ENCODE assay signal across 33 mouse cellular contexts in the genomic region with DNA sequence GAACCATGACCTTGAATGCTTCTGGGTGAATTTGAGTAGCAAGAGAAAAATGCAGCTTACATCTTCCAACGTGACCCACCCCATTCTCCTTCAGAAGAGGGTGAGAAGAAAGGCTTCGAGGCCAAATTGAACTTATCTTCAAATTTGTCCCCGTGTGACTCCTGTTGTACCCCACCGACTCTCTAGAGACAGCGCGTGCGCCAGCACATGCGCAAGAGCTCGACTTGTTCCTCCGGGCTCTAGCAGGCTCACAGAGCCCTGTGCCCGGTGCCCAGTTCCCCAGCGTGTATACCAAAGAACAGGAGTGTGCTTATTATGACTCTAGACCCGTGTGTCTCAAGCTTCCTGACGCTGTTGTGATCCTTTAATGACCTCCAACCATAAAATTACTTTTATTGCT. TPM values are rescaled to one million over a fixed set of nuclear protein-coding genes. Genes with fewer than 3 reads are reported as not detected.
A peak's percentile ranks its signal among the peaks of the same experiment; 100 is the strongest.
DNase-seq lines count a peak whose midpoint lies in the region; ATAC-seq lines count a peak whose summit lies in the region.
"Had no signal": no experiment of that assay in that cellular context is flagged by ENCODE, and none has a peak within 500 bp of the region (broad histone marks: within the 10 kb centered on the region; RNA-seq: fewer than 3 reads in every experiment).

No protein-coding gene starts in this region.

- no peak overlapping the region for H3K27ac ChIP-seq in heart, embryonic 12.5 days (ENCODE audit: poor library complexity, severe bottlenecking)
- peak overlapping the region; percentile 75; the same call in 1 of the 2 replicates for H3K27ac ChIP-seq in heart, embryonic 10.5 days
- no peak overlapping the region for H3K27ac ChIP-seq in kidney, embryonic 16.5 days (ENCODE audit: low read length)
- H3K27ac ChIP-seq: embryonic facial prominence, embryonic 15.5 days; forebrain, embryonic 15.5 days; heart, embryonic 15.5 days; hindbrain, embryonic 12.5 days; hindbrain, embryonic 15.5 days had no signal

- H3K4me1 ChIP-seq in heart, embryonic 12.5 days (replicated peaks), result peaks cover 54% of the 10 kb centered on the region
- peaks cover 63% of the 10 kb centered on the region for H3K4me1 ChIP-seq in heart, embryonic 10.5 days
- peaks cover 39% of the 10 kb centered on the region for H3K4me1 ChIP-seq in kidney, embryonic 16.5 days (ENCODE audit: insufficient read depth, low read length)
- H3K4me1 ChIP-seq: hindbrain, embryonic 15.5 days had no signal

- no peak overlapping the region for H3K4me2 ChIP-seq in heart, embryonic 12.5 days
- H3K4me2 ChIP-seq in kidney, embryonic 16.5 days (replicated peaks; ENCODE audit: low read depth, low read length), result no peak overlapping the region
- H3K4me2 ChIP-seq: embryonic facial prominence, embryonic 15.5 days; forebrain, embryonic 15.5 days; heart, embryonic 11.5 days; heart, embryonic 15.5 days; hindbrain, embryonic 12.5 days; hindbrain, embryonic 15.5 days had no signal

- no peaks in the 10 kb centered on the region for H3K9me3 ChIP-seq in heart, embryonic 12.5 days (replicated peaks)
- no peaks in the 10 kb centered on the region for H3K9me3 ChIP-seq in heart, embryonic 10.5 days
- H3K9me3 ChIP-seq in kidney, embryonic 16.5 days (ENCODE audit: low read length), result no peaks in the 10 kb centered on the region
- H3K9me3 ChIP-seq: embryonic facial prominence, embryonic 15.5 days; forebrain, embryonic 15.5 days; heart, embryonic 15.5 days; hindbrain, embryonic 12.5 days; hindbrain, embryonic 15.5 days had no signal

- H3K9ac ChIP-seq in heart, embryonic 12.5 days, result no peak overlapping the region
- no peak overlapping the region for H3K9ac ChIP-seq in kidney, embryonic 16.5 days (replicated peaks; ENCODE audit: low read length)
- H3K9ac ChIP-seq: embryonic facial prominence, embryonic 15.5 days; forebrain, embryonic 15.5 days; heart, embryonic 15.5 days; hindbrain, embryonic 12.5 days; hindbrain, embryonic 15.5 days had no signal

- H3K27me3 ChIP-seq in heart, embryonic 12.5 days (replicated peaks), result 0 out of 2 replicates have a peak, but pooled peaks cover 6% of the 10 kb centered on the region
- H3K27me3 ChIP-seq in heart, embryonic 10.5 days (ENCODE audit: insufficient read depth, poor library complexity, severe bottlenecking), result peaks cover 18% of the 10 kb centered on the region
- H3K27me3 ChIP-seq in kidney, embryonic 16.5 days (ENCODE audit: insufficient read depth, low read length), result no peaks in the 10 kb centered on the region
- H3K27me3 ChIP-seq: embryonic facial prominence, embryonic 15.5 days; forebrain, embryonic 15.5 days; heart, embryonic 15.5 days; hindbrain, embryonic 12.5 days; hindbrain, embryonic 15.5 days had no signal

- no peak overlapping the region for H3K4me3 ChIP-seq in heart, embryonic 12.5 days
- no peak overlapping the region for H3K4me3 ChIP-seq in heart, embryonic 10.5 days
- no peak overlapping the region for H3K4me3 ChIP-seq in kidney, embryonic 16.5 days (ENCODE audit: low read length)
- H3K4me3 ChIP-seq: embryonic facial prominence, embryonic 15.5 days; forebrain, embryonic 15.5 days; heart, embryonic 15.5 days; hindbrain, embryonic 12.5 days; hindbrain, embryonic 15.5 days had no signal

- H3K36me3 ChIP-seq in heart, embryonic 12.5 days, result no peaks in the 10 kb centered on the region
- H3K36me3 ChIP-seq in heart, embryonic 10.5 days, result no peaks in the 10 kb centered on the region
- H3K36me3 ChIP-seq in kidney, embryonic 16.5 days (ENCODE audit: insufficient read depth, low read length), result no peaks in the 10 kb centered on the region
- H3K36me3 ChIP-seq: embryonic facial prominence, embryonic 15.5 days; forebrain, embryonic 15.5 days; heart, embryonic 15.5 days; hindbrain, embryonic 12.5 days; hindbrain, embryonic 15.5 days had no signal

- WGBS in heart, embryonic 12.5 days, result 83% methylated on average over 14 of the region's 14 CpGs
- WGBS in heart, embryonic 10.5 days, result 84% methylated on average over 14 of the region's 14 CpGs
- WGBS in kidney, embryonic 16.5 days, result 79% methylated on average over 14 of the region's 14 CpGs

- DNase-seq in adrenal gland, postnatal 14 days, result peak; percentile 41
- DNase-seq in adrenal gland, postnatal 4 days (ENCODE audit: low spot score in 2 of 2), result no peak
- DNase-seq in heart, adult 11 months, result peak; percentile 94
- no peak for DNase-seq in heart, embryonic 10.5 days (ENCODE audit: low spot score)
- no peak for DNase-seq in heart, postnatal 14 days
- DNase-seq: adrenal gland, adult 8-10 months; adrenal gland, postnatal 36 days; cerebellum, adult 11 months; cerebellum, adult 2 months; cerebellum, adult 9-11 months; cerebellum, postnatal 36 days; embryo, embryonic 11 days; gastrocnemius, postnatal 25 days; kidney, adult 18-20 months; kidney, adult 9 months had no signal

- intact Hi-C loops in heart, postnatal 14 days (cut with DNase I), result no loop called here

- no peak for ATAC-seq in heart, embryonic 12.5 days (ENCODE audit: insufficient number of reproducible peaks, low FRiP score)
- no peak for ATAC-seq in kidney, embryonic 16.5 days (ENCODE audit: low FRiP score, low TSS enrichment)
- ATAC-seq: activated CD4-positive, CD25-positive, alpha-beta regulatory T cell, adult 4 months; forebrain, embryonic 15.5 days had no signal

RNA-seq across cellular contexts. Expression of gene Gm26897, which starts 59.0 kb away (rescaled TPM):
- not detected in 2 replicates for total RNA-seq in adrenal gland, postnatal 14 days (2021)
- total RNA-seq in adrenal gland, postnatal 4 days (2021), result not detected
- polyA plus RNA-seq in heart, embryonic 12.5 days (2016; fragmentation: Nextera tagmentation; extraction: Ambion mirVana), result not detected in 2 replicates
- not detected in 2 replicates for polyA plus RNA-seq in heart, embryonic 10.5 days (2016; fragmentation: Nextera tagmentation; extraction: Ambion mirVana)
- total RNA-seq in heart, postnatal 14 days (2021), result not detected
- not detected in 2 replicates for polyA plus RNA-seq in kidney, embryonic 16.5 days (2015; fragmentation: Nextera tagmentation; extraction: Ambion mirVana)
- total RNA-seq: adrenal gland, adult 8-10 months; adrenal gland, postnatal 36 days; ES-E14; gastrocnemius, adult 18-20 months; gastrocnemius, postnatal 25 days; heart, postnatal 10 days; hematopoietic stem cell, adult 5-6 weeks had no signal
- polyA plus RNA-seq: activated CD4-positive, CD25-positive, alpha-beta regulatory T cell, adult 4 months; cerebellum, adult 2 months; cortical plate, adult 2 months; embryonic facial prominence, embryonic 11.5 days; embryonic facial prominence, embryonic 15.5 days; forebrain, embryonic 11.5 days; forebrain, embryonic 15.5 days; gonadal fat pad, adult 2 months; heart, embryonic 11.5 days; heart, embryonic 15.5 days; hindbrain, embryonic 12.5 days; hindbrain, embryonic 15.5 days; intestine, embryonic 14.5 days had no signal

Comparison
In these comparisons a context has a peak if more than half of its experiments do, and no peak if none do; other contexts are left out.
1. DNase-seq: peak in adrenal gland, postnatal 14 days (single experiment) and heart, adult 11 months (single experiment); none in adrenal gland, postnatal 4 days (0 of 2), heart, embryonic 10.5 days (single experiment) and heart, postnatal 14 days (0 of 2).